Comparison of ENCODE assay signal across 8 mouse cellular contexts in genomic region chr6:22288737-22289460, GRCm38 (mm10). TPM values are rescaled to one million over a fixed set of nuclear protein-coding genes. Genes with fewer than 3 reads are reported as not detected.
DNase-seq lines count a peak whose midpoint lies in the region; ATAC-seq lines count a peak whose summit lies in the region.
"Had no signal": no experiment of that assay in that cellular context is flagged by ENCODE, and none has a peak within 500 bp of the region (broad histone marks: within the 10 kb centered on the region; RNA-seq: fewer than 3 reads in every experiment).

No protein-coding gene starts in this region.

- H3K4me2 ChIP-seq in stomach, embryonic 14.5 days (replicated peaks; ENCODE audit: low read depth, low read length), result peak overlapping the region; percentile 76

- H3K27me3 ChIP-seq in megakaryocyte, embryonic 14.5 days (replicated peaks), result peaks cover 50% of the 10 kb centered on the region
- 0 out of 2 replicates have a peak, but pooled peaks cover 8% of the 10 kb centered on the region for H3K27me3 ChIP-seq in stomach, embryonic 14.5 days (ENCODE audit: control insufficient read depth, insufficient read depth, low read length)

- H3K36me3 ChIP-seq in megakaryocyte, embryonic 14.5 days (replicated peaks; ENCODE audit: low read length), result no peaks in the 10 kb centered on the region
- H3K36me3 ChIP-seq in stomach, embryonic 14.5 days (ENCODE audit: control insufficient read depth, insufficient read depth, low read length), result no peaks in the 10 kb centered on the region

- H3K4me1 ChIP-seq in megakaryocyte, embryonic 14.5 days, result peaks cover 22% of the 10 kb centered on the region
- H3K4me1 ChIP-seq in stomach, embryonic 14.5 days (ENCODE audit: control insufficient read depth, insufficient read depth, low read length), result peaks cover 15% of the 10 kb centered on the region

- peaks cover 4% of the 10 kb centered on the region; the same call in 1 of the 2 replicates for H3K9me3 ChIP-seq in megakaryocyte, embryonic 14.5 days
- no peaks in the 10 kb centered on the region for H3K9me3 ChIP-seq in stomach, embryonic 14.5 days (ENCODE audit: control insufficient read depth, low read depth, low read length)

- peak overlapping the region; percentile 21; the same call in 1 of the 2 replicates for H3K9ac ChIP-seq in stomach, embryonic 14.5 days (replicated peaks; ENCODE audit: low read depth, low read length)

- no peak for ATAC-seq in megakaryocyte, adult 5-6 weeks (ENCODE audit: poor library complexity, severe bottlenecking)
- ATAC-seq in megakaryocyte-erythroid progenitor cell, adult 5-6 weeks (replicated peaks; ENCODE audit: low FRiP score, low TSS enrichment, poor library complexity, severe bottlenecking), result peak; percentile 50; the same call in 1 of the 2 replicates
- peak; percentile 66 for ATAC-seq in stomach, embryonic 14.5 days (ENCODE audit: insufficient number of reproducible peaks, insufficient read depth, low FRiP score, low read depth)

- H3K27ac ChIP-seq in stomach, embryonic 14.5 days (ENCODE audit: low read length), result no peak overlapping the region

- WGBS in stomach, embryonic 14.5 days, result 1% methylated on average over 38 of the region's 38 CpGs

- DNase-seq in cerebellum, postnatal 36 days, result peak; percentile 23 to 27
- DNase-seq in forelimb bud, embryonic 11.5 days (ENCODE audit: low read depth, low spot score), result peak; percentile 35
- peak; percentile 18 for DNase-seq in left cerebral cortex, adult 8-10 months (ENCODE audit: low spot score in 2 of 2)

- H3K4me3 ChIP-seq in megakaryocyte, embryonic 14.5 days (replicated peaks), result peak overlapping the region; percentile 91
- peak overlapping the region; percentile 41 for H3K4me3 ChIP-seq in stomach, embryonic 14.5 days (ENCODE audit: low read depth, low read length)

RNA-seq across cellular contexts. Expression of gene Wnt16, which starts 0.9 kb away (rescaled TPM):
- polyA plus RNA-seq in megakaryocyte, embryonic 14.5 days (2012; ENCODE audit: insufficient read depth, low replicate concordance), result 0.20 TPM in 1 of 2 replicates, not detected in the other
- total RNA-seq in megakaryocyte, adult 5-6 weeks (2015), result not detected in 2 replicates
- not detected in 2 replicates for total RNA-seq in megakaryocyte, adult 5-6 weeks (2017)
- total RNA-seq in left cerebral cortex, adult 8-10 months (2022), result 1 to 10 TPM in 1 of 4 experiments, under 1 TPM in 3; 0.68 to 1.8 (median 0.77) TPM
- not detected in 2 replicates for total RNA-seq in megakaryocyte-erythroid progenitor cell, adult 5-6 weeks (2014; fragmentation: Nextera tagmentation)
- total RNA-seq in megakaryocyte-erythroid progenitor cell, adult 5-6 weeks (2017), result not detected in 2 replicates
- 2.7 and 3.1 TPM in 2 replicates for polyA plus RNA-seq in stomach, embryonic 14.5 days (2014; fragmentation: Nextera tagmentation; extraction: Ambion mirVana)
- polyA plus RNA-seq: small intestine, adult 2 months had no signal
